Mouse (Mus musculus) c-Kit-negative CD71-positive TER-119-positive erythroid progenitor cells, embryonic 14.5 days (primary cell): ENCODE data around the gene Rbl1.
A peak's percentile ranks its signal among the peaks of the same experiment; 100 is the strongest.
"Not testable (repeated sequence)": the region's sequence is repeated elsewhere in the genome, so short reads cannot be mapped to it uniquely, and the experiment has no call there.

Experiments
- DNase-seq: peaks from one replicate; pipeline ENCODE4 v3.0.0-alpha.2; 2013; ENCODE audit warnings: low read depth, low spot score

Rbl1 gene

DNA sequence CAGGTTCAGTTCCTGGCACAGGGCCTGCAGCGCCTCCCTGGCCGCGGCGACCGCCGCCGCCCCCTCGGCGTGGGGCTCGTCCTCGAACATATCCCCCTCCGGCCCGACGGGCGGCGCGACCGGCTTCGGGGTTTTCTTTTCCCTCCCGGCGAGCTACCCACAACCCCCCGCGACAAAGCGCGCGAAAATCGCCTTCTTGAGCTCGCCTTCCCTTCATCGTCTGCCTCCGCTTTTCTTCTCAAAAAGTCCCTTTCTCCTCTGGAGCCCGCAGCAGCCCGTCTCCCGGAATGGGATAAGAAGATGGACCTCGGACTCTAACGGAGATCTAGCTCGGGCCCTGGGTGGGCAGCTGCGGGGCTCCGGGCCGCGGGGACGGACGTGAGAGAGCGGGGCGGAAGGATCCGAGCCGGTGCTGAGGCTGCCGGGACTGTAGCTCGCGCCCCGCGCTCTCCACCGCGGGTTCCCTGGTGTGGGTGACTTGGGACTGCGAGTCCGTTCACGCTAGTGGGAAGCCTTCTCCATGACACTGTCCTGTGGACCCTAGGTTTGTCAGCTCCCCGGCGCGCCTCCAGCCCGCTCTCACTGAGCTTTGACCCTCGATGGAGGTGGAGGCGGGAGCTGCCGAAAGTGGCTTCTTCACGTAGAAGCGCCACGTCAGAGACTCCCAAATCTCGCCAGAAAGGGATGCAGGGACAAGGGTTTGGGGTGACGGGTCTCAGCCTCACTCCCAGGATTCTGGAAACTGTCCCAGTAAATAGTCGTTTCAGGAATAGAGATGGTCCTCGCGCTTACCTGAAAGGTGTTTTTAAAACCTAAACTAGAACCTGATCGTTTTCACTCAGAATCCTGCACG is at the start of gene Rbl1:
TSS of gene Rbl1 (minus strand) at position 169 of the 853 bp plus-strand sequence.
- peak; percentile 89 for DNase-seq

DNA sequence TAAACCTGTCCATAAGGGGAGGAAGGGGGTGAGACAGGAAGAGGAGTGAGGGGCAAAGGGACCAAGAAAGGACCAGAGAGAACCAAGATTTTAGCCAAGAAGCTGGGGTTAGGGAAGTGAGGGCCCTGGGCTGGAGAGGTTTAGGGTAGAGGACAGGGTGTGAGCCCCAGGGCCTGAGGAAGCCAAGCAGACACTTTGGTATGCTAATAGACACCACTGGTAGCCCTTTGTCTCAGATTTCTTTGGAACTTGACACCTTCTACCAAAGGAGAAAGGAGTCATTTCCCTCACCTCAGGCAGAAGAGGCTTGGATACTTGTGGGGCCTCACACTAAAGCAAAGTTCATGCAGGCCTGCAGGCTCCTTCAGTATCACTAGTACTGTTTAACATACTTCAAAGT is 43.8 kb upstream of the Rbl1 start:
- DNase-seq: no peak

DNA sequence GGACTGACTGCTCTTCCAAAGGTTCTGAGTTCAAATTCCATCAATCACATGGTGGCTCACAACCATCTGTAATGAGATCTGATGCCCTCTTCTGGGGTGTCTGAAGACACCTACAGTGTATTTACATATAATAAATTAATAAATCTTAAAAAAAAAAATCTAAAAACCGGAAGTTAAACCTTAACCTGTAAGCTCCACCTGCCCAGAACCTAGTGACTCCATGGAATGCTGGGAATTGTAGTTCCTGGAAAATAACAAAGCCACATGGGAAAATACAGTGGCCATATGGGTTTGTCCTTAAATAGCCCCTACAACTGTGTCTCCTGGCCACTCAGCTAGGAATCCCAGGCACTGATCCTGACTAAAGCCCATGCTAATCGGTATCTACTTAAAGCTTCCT is 41.3 kb upstream of the Rbl1 start:
- DNase-seq: no peak

DNA sequence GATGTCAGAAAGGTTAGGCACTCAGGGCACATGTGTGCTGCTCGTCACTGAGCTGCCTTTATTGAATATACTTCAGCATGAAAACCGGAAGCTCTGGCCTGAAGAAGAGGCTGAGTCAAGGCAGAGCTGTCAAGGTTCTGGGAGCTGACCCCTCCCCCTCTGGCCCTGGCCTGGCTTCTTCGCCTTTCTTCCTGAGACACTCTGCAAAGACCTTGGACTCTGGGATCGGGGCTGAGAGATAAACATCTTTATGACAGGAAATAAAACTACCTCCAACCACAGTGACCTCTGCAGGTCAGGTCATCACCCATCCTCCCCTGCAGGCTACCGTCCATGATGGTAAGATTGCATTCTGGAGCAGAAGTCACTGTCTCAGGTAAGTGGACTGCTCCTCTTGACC is 40.7 kb upstream of the Rbl1 start:
- no peak for DNase-seq

DNA sequence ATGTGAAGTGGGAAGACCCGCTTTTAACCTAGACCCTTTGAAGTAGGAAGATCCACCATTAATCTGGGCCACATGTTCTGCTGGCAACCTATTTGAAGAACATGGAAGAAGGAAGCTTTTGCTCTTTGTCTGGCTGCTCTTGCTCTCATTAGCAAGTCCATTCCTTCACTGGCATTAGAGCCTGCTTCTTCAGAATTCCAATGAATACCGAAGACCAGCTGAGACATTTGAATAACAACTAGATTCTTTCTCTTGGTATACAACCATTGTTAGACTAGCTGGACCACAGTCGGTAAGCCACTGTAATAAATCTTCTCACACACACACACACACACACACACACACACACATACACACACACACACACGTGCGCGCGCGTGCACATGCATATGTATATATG is 31.6 kb upstream of the Rbl1 start:
- DNase-seq: no peak

DNA sequence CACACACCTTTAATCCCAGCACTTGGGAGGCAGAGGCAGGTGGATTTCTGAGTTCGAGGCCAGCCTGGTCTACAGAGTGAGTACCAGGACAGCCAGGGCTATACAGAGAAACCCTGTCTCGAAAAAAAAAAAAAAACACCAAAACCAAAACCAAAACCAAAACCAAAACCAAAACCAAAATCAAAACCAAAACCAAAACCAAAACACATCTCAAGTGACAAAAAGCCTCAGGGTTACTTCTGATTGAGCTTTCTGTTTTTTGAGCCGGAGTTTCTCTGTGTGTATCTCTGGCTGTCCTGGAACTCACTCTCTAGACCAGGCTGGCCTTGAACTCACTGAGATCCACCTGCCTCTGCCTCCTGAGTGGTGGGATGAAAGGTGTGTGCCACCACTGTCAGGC is 17.6 kb upstream of the Rbl1 start:
- DNase-seq: not testable (repeated sequence)

DNA sequence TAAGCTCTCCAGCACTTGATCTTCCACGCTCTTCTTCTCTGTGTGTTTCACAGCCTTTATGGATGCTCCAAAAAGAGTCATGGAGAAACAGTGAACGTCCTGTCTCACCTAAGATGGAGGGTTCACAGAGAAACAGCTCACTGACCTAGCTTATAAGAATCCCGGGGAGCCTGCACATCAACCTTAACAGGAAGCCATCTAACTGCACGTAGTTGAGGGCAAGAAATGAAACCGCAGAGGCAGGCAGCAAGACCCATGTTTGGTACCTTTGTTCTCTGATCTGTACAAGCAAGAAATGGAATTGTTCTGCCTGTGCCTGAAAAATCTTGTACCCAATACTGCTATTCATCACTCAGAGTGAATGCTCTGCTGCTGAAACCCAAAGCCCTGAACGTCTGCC is 15.8 kb upstream of the Rbl1 start:
- DNase-seq: no peak

DNA sequence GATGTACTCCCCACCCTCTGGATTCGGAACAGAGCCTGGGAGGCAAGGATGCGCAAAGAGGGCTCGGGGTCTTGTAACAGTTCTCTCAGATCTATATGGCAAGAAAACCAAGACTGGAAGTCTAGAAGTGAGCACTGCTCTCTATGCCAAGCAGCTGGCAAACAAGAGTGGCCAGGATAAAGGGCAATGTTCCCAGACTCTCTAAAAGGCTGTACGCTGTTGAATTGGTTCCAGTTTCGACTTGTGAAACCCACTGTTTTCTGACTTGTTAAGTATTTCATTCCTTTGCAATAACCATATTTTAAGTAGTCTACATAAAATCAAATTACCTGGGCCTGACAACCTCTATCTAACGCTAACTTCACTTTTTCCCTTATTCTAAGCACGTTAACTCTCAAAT is 7.4 kb upstream of the Rbl1 start:
- DNase-seq: no peak

DNA sequence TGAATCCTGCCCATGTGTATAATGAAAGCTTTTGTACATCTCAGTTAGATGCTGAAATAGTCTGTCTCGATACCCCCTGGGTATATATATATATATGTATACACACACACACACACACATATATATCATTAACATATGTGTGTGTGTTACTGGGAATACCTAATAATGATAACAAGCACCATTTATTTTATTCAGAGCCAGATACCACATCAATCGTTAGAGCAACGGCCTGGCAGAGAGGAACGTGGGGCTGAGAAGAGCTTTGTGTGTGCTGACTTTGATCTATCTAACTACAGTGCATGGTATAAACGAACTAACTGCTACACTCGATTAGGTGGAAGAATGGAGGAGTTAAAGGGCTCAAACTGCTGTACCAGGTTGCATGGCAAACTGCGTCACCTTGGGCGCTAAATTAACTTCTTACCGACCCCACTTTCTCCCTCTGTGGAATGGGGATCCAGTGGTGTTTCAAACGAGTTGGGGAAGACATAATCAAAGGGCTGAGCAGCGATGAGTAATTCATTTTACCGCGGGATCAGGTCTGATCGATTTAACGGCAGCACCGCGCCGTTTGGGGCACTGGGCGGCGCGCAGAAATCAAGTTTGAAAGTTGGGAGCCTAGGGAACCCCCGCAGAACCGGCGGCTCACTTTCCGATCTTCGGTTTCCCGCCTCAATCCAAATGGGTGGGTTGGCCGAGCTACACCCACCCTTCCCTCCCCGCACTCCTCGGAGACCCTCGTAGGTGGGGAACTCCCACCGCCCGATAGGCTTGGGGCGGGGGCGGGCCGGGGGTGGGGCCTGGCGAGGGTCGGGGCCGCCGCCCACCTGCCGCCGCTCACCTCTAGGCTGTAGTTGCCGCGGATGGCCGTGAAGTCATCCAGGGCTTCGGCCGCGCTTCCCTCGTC is 622 bp downstream of the Rbl1 start:
- peak; percentile 39 for DNase-seq

DNA sequence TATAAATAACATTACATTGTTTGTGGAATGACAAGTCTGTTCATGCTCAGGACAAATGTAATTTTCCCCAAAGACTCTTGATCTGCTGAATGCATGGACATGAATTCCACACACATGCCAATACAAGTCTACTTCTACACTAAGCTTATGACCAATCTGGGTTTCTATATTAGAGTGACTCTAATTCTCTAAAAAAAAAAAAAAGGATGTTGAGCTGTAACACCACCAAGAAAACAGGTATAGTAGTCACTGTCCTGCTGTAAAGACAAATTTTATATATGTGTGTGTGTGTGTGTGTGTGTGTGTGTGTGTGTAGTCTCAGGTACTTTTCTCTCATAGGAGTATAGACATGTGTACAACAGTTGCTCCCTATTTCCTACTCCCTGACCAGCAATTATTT is 1.3 kb downstream of the Rbl1 start:
- no peak for DNase-seq

DNA sequence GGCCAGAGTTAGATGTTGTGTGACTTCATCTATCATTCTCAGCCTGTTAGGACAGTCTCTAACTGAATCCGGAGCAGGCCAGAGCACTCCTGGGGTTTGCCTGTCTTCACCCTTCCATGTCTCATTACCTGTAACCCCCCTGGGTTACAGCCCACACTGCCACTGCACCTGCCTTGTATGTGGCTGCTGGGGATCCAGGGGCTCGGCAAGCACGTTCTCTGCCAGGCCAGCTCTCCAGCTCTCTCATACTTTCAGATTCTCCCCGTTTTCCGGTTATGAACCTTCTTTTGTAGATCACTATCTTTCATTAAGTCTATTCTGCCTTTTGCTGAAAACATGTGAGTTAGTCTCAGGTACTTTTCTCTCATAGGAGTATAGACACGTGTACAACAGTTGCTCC is 2.0 kb downstream of the Rbl1 start:
- DNase-seq: no peak

DNA sequence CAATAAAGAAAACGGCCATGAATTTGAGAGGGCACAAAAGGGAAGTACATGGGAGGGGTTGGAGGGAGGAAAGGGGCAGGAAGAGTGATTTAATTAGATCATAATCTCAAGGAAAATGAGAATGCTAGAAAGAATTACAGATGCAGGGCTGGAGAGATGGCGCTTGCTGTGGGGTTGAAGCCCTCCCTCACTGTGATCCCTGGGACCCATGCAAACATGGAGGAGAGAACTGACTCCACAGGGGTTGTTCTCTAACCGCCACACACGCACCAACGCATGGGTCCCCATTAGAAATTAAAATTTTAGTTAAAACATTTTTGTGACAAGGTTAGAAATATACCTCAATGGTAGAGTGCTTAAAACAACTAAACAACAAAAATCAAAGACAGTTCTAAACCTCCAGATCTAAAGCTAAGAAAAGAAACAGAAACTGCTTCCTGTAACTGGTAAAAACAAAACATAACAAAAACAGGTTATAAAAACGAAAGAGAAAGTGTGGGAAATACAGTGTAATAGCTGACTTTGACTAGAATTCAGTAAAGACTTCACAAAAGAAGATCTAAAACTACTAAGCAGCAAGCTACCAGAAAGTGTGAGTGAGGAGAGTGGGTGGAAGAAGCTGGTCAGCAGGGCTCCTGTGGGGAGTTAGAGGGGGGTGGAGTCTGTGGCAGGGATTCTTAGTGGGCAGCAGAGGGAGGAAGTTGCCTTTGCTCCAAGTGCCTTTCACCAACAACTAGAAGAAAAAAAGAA is 3.1 kb downstream of the Rbl1 start:
- no peak for DNase-seq

DNA sequence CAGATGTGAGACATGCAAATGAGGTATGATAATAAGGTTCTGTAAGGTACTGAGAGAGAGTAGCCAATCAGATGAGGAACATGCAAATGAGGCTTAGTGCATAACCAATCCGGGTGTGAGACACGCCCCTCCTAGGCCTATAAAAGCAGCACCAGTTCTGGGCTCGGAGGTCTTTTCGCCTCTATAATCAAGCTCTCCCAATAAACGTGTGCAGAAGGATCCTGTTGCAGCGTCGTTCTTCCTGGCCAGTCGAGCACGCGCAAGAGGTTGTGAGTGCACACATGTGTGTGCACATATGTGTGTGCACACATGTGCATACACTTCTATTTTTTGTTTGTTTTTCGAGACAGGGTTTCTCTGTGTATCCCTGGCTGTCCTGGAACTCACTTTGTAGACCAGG is 5.9 kb downstream of the Rbl1 start:
- DNase-seq: not testable (repeated sequence)

DNA sequence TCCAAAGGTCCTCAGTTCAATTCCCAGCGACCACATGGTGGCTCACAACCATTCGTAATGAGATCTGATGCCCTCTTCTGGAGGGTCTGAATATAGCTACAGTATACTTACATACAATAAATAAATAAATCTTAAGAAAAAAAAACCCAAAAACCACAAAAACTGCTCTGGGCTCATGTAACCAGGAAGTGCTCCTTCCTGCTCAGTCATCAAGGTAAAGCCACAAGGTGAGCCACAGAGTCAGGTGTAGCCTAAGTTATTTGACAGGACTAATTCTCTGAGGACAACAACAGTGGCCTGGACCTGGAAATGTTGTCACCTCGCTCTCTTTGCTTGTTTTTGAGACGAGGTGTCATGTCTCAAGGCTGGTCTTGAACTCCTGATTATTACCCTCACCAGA is 13.7 kb downstream of the Rbl1 start:
- DNase-seq: no peak

DNA sequence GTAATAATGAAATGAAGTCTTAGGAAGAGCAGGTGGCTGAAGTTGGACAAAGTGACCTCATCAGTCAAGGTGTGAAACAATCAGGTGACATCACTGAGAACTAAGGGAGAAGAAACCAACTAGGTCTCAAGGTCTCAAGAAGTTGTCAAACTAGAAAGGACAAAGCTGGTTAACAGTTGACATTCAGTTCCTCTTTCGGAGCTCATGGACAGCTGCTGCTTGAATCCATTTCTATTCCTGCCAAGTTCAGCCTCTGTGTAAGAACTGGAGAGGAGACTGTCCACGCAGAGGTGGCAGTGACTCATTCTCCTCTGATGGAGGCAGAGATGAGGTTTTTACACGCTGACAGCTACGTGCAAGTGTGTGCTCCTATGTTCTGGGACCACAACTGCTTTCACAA is 17.1 kb downstream of the Rbl1 start:
- no peak for DNase-seq

DNA sequence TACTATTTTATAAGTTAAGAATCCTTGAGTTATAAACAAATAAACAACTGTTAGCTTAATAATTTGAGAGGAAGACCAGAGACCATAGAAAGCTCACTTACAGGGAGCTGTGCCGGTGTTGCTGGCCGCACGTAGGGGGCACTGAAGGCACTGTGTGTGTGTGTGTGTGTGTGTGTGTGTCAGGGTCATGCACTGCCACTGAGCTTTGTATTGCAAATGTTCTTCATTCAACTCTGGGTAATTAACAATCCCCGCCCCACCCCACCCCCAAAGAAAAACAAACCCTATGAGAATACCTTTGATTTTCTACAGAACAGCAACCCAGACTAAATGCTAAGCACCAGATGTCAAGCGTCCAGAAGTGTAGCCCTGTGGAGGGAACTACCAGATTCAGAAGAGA is 17.8 kb downstream of the Rbl1 start:
- DNase-seq: no peak

DNA sequence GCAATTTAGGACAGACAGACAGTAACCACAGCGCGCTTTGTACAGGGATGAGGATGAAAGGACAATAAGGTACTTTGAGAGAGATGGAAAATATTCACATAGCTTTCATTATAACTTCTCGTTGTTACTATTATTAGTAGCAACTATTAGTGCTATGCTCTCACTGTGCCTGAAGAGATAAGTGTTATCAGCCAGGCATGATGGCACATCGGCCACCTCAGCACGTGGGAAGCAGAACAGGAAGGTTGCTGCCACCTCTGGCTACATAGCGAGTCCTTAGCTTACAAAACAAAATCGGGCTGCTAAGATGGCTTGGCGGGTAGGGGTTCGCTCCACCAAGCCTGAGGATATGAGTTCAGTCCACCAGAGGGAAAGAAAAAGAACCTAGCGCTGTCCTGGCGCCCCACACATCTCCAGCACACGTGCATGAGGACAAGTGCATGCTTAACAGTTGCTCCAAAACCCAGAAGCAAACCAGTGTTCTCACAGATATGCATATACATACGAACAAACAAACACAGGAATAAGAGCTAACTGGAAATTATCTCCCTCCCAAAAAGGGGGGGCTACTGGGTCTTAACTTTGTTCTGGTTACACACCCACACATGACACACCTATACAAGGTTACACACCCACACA is 19.2 kb downstream of the Rbl1 start:
- DNase-seq: no peak

DNA sequence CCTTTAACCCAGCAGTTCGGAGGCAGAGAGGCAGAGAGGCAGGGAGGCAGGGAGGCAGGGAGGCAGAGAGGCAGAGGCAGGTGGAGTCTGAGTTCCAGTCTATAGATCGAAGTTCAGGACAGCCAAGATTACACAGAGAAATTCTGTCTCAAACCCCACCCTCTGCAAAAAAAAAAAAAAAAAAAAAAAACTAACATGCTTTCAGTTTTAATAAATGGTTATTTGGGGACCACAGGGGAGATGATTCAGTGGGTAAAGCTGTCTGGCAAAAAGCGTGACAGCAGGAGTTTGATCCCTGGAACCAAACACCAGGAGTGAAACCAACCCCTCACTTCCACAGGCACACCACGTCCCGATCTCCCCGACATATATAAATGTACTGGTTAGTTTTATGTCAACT is 26.2 kb downstream of the Rbl1 start:
- DNase-seq: no peak

DNA sequence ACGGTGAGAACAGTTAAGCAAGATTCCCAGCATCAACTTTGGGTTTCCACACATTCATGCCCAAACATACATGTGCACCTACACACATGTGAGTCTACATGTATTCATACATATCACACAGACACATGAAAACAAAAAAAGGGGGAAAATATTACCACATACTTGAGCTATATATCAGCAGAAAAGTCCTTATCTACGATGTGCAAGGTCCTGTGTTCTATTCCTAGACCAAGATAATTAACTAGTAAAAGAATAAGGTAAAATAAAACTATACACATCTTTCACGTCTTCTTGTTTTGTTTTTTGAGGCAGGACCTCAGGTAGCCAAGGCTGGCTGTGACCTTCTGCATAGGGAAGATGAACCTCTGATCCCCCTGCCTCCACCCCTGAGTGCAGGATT is 28.1 kb downstream of the Rbl1 start:
- DNase-seq: no peak

DNA sequence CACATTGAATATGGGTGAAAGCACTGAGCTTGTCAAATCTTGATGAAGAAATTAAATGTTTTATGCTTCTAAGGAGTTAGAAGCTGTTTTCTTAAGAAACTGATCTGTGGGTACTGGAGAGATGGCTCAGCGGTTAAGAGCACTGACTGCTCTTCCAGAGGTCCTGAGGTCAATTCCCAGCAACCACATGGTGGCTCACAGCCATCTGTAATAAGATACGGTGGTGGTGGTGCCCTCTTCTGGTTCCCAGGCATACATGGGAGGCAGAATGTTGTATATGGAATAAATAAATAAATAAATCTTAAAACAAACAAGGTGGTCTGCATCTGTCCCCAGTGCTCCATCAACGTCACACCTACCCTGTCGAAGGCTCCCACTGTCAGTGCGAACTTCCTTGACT is 29.9 kb downstream of the Rbl1 start:
- no peak for DNase-seq

DNA sequence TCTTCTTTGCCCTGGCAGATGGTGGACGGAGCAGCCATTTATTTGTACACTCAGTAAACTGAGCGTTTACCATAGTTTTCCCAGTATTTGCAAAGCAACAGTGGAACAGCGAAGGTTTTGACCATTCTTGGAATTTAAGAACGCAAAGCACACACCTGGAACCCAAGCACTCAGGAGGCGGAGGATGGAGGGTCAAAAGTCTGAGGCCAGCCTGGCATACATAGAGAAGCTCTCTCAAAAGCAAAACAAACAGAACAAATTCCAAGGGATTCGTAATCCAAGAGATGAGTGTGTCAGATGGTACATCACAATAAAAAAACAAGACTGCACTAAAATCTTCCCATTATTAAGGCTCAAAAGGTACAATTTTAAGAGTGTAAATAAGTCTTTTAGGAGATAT is 30.8 kb downstream of the Rbl1 start:
- DNase-seq: no peak

DNA sequence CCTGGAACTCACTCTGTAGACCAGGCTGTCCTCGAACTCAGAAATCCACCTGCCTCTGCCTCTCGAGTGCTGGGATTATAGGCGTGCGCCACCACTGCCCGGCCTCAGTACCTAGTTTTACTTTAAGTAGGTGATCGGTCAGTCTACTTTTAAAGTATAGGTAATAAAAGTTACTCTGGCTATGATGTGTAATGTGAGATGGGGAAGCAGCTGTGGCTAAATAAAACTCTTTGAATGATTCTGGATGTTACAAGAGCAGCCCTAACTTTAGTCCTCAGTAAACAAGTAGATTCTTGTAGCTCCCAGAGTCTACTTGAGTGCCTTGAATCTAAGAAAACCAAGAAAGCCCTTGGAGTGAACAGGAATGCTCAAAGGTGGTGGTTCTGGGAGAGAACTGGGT is 31.4 kb downstream of the Rbl1 start:
- no peak for DNase-seq
